Mouse (Mus musculus) cerebellum, postnatal 4 days (tissue): ENCODE data around the gene Gm32802.
"Not testable (repeated sequence)": the region's sequence is repeated elsewhere in the genome, so short reads cannot be mapped to it uniquely, and the experiment has no call there.

ENCODE experiments used
- DNase-seq, 2 experiments: peaks; one replicate each; pipeline ENCODE4 v3.0.0; 2022; ENCODE audit warnings: low spot score in 2 of 2, mixed read lengths in 1 of 2

Gene Gm32802

DNA sequence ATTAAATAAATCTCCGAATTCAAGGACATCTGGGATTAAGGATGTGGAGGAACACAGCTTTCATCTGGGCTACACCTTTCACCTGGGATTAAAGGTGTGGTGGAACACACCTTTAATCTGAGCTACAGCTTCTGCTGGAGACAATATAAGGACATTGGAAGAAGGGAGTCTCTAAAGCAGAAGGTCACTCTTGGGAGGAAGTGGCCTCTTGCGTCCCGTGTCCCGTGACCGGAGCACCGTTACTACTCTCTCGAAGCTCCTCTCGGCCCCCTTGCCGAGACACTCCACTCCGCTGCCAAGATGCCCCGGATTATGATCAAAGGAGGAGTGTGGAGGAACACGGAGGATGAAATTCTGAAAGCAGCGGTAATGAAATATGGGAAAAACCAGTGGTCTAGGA lies at the start of gene Gm32802:
Gm32802 (plus strand) TSS at position 301 of the 400 bp plus-strand sequence.
- DNase-seq, result not testable (repeated sequence)

DNA sequence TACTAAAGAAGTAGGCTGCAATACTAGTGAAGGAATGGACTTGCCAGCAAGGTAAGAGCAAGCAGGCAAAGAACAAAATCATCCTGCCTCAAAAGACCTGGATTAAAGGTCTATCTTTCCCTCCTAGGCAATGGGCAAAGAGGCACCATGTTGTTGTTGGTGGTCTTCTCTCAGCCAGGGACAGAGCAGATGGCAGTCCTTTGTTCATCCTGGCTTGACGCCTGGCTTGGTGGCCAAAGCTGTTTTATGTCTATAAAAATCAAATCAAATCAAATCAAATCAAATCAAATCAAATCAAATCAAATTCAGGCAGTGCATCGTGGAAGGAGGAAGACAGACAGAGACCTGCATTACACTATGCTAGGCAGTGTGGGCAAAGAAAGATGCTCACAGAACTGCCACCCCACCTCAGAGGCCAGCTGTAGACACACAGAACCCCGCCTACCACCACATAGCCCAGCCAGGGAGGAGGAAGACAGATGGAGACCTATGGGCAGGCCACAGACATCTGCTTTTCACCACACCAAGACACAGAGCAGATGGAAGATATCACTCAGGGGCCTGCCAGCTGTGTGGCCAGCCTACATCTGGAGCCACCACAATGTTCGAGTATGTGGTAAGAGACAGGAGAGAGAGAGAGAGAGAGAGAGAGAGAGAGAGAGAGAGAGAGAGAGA lies 42.6 kb upstream of the Gm32802 start:
- peak in 1 of 2 experiments; percentile 10 for DNase-seq

DNA sequence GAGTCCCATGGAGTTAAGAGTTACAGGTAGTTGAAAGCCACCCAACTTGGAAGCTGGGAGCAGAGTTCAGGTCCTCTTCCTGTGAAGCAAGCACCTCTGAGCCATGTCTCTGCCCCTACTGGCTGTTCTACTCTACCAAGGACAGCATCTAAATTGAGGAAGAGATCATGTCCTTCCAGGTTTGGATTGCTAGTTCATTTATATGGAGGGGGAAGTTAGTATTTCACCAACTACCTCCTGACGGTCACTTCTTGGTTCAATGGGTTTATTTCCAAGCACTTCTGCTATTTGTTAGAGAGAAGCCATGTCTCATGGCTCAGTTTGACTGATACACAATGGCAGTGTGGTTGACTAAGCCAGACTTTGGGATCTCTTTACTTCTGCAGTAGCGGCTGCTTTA lies 30.9 kb upstream of the Gm32802 start:
- DNase-seq, result not testable (repeated sequence)

DNA sequence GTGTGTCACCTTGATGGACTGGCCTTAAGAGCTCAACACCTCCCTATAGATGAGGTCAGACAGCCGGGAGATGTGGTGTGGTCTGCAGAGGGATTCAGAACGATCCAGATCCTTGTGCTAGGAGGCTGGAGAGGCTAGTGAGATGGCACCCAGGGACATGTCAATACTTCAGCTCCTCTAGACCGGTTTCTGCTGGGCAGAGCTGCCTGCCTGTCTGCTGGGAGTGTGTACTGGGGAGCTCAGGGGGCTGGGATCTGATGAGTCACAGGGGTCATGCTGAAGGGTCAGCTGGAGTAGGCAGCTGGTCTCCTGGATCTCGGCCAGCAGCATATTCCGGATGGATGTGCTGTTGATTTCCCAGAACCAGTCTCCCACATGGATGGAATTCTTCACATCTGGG lies 25.9 kb upstream of the Gm32802 start:
- DNase-seq, result not testable (repeated sequence)

DNA sequence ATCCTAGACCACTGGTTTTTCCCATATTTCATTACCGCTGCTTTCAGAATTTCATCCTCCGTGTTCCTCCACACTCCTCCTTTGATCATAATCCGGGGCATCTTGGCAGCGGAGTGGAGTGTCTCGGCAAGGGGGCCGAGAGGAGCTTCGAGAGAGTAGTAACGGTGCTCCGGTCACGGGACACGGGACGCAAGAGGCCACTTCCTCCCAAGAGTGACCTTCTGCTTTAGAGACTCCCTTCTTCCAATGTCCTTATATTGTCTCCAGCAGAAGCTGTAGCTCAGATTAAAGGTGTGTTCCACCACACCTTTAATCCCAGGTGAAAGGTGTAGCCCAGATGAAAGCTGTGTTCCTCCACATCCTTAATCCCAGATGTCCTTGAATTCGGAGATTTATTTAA lies 17.8 kb upstream of the Gm32802 start, which contains the start of gene Gm32717:
Gm32717 (minus strand) TSS at position 101 of the 400 bp plus-strand sequence.
- not testable (repeated sequence) for DNase-seq

DNA sequence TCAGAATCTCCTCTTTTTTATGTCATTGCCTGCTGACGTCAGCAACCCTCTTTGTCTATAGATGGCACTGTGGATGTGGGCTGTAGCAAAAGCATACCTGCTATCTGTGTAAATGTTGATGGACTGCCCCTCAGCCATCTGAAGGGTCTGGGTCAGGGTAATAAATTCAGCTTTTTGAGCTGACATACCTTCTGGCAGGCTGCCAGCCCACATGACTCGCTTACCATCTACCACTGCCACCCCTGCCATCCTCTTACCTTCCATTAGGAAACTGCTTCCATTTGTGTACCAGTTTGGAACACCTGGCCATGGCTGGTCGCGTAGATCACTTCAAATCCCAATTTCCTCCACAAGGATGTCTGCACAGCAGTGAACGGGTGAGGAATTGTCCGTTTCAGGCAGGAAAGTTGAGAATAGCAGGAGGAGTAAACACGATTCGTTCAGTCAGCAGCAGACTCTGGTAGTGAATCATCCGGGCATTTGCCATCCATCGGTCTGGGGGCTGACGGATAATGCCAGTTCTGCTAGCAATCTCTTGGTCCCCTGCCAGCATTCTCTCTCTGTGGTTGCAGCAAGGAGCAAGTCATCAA lies 9.4 kb upstream of the Gm32802 start:
- DNase-seq, result peak in 1 of 2 experiments; percentile 6

DNA sequence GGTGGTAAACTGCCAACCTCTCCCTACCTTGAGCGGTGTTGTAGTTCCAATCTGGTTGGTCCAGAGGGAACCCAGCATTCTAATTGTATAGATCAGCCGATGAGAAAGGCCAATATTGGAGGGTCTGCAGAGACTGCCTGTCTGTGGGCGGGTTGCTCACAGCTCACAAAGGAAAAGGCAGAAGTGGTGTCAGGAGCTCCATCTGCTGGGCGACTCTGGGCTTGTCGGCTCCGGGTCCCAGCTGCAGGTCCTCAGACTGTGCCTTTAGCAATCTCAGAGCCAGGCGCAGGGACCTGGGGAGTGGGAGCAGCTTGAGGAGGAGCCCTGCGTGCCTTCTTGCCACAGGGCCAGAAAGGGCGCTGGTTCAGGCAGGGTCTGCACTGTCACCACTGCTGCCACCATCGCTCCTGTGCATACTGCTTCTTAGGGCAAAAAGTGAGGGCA lies 7.6 kb upstream of the Gm32802 start:
- peak; percentile 23 to 55 for DNase-seq

DNA sequence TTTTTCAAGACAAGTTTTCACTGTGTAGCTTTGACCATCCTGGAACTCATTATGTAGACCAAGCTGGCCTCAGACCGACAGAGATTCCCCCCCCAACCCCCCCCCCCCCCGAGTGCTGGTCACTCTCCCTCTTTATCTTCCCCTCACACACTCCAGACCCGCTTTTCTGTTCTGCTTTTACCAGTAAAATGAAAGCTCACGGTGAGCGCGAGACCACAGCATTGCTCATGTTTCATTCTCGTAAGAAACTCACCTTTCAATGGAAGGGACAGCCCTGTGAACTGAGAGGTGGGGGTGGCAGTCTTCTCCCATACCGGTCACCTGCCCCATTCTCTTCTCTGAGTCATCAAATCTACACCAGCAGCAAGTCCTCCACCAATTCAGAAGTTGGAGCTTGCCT lies 10.3 kb downstream of the Gm32802 start:
- not testable (repeated sequence) for DNase-seq

DNA sequence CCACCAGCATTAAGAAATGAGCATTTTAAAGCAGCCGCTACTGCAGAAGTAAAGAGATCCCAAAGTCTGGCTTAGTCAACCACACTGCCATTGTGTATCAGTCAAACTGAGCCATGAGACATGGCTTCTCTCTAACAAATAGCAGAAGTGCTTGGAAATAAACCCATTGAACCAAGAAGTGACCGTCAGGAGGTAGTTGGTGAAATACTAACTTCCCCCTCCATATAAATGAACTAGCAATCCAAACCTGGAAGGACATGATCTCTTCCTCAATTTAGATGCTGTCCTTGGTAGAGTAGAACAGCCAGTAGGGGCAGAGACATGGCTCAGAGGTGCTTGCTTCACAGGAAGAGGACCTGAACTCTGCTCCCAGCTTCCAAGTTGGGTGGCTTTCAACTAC lies 12.9 kb downstream of the Gm32802 start:
- DNase-seq, result not testable (repeated sequence)

DNA sequence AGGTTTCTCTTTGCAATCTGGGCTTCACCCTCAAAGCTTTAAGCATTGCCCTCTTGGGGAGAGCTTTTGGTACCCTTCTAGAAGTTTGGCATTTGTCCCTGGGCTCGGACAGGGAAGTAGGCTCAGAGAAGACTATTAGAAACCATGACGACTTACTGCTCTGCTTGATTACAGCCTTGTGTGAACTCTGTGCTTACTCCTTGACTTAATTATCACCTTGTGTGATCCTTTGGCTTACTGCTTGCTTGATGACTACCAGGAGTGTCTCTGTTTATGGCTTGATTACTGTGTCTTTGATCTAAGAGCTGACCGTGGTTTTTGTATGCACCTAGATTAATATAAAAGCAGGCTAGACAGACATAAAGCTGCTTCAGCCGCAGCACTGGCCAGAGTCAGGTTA lies 19.6 kb downstream of the Gm32802 start:
- DNase-seq, result not testable (repeated sequence)

DNA sequence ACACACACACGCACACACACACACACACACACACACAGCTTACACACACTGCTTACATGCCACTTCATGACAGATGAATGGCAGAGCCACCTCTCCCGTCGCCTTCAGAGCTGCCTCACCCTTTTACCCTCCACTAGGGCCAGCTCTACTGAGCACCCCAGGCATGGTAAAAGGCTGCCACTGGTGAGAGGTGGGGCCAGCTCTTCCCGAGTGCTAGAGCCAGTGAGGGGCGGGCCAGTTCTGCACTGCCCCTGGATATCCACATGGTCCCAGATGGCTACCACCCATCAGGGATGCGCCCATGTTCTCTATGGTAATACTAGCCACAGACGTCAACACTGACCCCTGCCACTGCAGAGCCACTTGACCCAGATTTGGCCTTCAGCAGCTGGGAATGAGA lies 24.1 kb downstream of the Gm32802 start:
- not testable (repeated sequence) for DNase-seq

DNA sequence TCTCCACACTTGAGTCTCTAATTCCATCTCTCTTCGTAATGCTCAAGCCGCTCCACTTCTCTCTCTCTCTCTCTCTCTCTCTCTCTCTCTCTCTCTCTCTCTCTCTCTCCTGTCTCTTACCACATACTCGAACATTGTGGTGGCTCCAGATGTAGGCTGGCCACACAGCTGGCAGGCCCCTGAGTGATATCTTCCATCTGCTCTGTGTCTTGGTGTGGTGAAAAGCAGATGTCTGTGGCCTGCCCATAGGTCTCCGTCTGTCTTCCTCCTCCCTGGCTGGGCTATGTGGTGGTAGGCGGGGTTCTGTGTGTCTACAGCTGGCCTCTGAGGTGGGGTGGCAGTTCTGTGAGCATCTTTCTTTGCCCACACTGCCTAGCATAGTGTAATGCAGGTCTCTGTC lies 24.5 kb downstream of the Gm32802 start:
- DNase-seq, result not testable (repeated sequence)

DNA sequence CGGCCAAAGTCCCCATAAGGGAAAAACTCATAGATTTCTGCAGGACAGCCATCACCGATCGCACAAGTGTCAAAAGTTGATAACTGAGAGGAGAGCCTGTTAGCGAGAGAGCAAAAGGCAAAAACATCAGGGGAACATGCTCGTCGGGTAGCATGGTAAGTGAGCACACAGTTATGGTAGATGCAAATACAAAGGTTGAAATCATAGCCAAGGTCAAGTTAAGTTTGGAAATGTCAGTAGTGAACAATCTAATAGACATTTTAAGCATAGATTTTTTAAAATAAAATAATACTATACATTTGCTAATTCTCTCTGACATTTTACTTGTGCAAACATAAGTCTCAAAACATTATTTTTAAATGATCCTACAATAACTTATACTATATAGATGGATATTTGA lies 36.5 kb downstream of the Gm32802 start, which contains the start of gene Iltifb:
Iltifb (minus strand) TSS at position 101 of the 400 bp plus-strand sequence.
- DNase-seq, result no peak

DNA sequence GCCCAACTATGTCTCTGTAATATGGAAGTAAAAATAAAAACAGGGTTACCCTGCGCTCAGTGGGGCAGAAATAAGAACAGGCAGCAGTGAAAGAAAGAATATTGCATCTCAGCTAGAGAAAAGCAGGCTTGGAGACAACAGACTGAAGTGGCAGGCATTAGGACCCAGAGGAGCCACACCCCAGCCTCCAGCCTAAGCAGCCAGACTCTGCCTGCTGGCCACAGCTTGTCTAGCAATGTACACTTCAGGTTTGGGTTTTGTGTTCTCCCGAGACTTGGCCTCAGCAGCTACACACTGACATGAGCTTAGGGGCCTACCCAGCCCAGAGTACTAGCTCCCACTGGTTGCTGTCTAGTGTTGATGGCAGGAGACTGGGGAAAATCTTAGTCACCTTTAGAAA lies 43.6 kb downstream of the Gm32802 start:
- DNase-seq, result not testable (repeated sequence)
